8 mouse cellular contexts compared by ENCODE assay signal in genomic region chrX:18162192-18162857, GRCm38 (mm10). TPM values are rescaled to one million over a fixed set of nuclear protein-coding genes. Genes with fewer than 3 reads are reported as not detected.
DNase-seq lines count a peak whose midpoint lies in the region; ATAC-seq lines count a peak whose summit lies in the region.

TSS of gene Kdm6a (plus strand) at chrX:18162575.

- 3% methylated on average over 40 of the region's 50 CpGs for WGBS in hindbrain, embryonic 11.5 days

- H3K4me1 ChIP-seq in hindbrain, embryonic 11.5 days (replicated peaks; ENCODE audit: control insufficient read depth, insufficient read depth, low read length) = no peaks in the 10 kb centered on the region

- peak within 1 kb of the TSS; percentile 52 for H3K4me2 ChIP-seq in hindbrain, embryonic 11.5 days (replicated peaks; ENCODE audit: low read depth, low read length)

- DNase-seq in Muller cell, postnatal 12 days (ENCODE audit: inconsistent ontology term) = peak; percentile 99
- peak; percentile 99 for DNase-seq in cerebellum, adult 9-11 months
- DNase-seq in frontal cortex, adult 2 months (ENCODE audit: extremely low spot score in 1 of 2, low spot score in 1 of 2) = peak; percentile 97 to 100
- peak; percentile 96 for DNase-seq in hindbrain, embryonic 11.5 days (ENCODE audit: low spot score)
- peak; percentile 96 to 100 for DNase-seq in layer of hippocampus, postnatal 10 days (ENCODE audit: low spot score in 2 of 2)
- DNase-seq in lung, postnatal 10 days = peak; percentile 99
- peak; percentile 100 for DNase-seq in ovary, postnatal 36 days (ENCODE audit: low spot score)
- DNase-seq in thymus, postnatal 25 days = peak; percentile 94

- H3K4me3 ChIP-seq in hindbrain, embryonic 11.5 days (ENCODE audit: low read depth, low read length) = peak within 1 kb of the TSS; percentile 87

- H3K27me3 ChIP-seq in hindbrain, embryonic 11.5 days (ENCODE audit: control insufficient read depth, insufficient read depth, low read length) = no peaks in the 10 kb centered on the region

- H3K27ac ChIP-seq in hindbrain, embryonic 11.5 days (ENCODE audit: low read depth, low read length) = peak within 1 kb of the TSS; percentile 94

- H3K9me3 ChIP-seq in hindbrain, embryonic 11.5 days (ENCODE audit: control insufficient read depth, low read length) = no peaks in the 10 kb centered on the region

- ATAC-seq in hindbrain, embryonic 11.5 days (ENCODE audit: low FRiP score) = peak; percentile 99

- H3K9ac ChIP-seq in hindbrain, embryonic 11.5 days (ENCODE audit: low read depth, low read length) = peak within 1 kb of the TSS; percentile 92

- H3K36me3 ChIP-seq in hindbrain, embryonic 11.5 days (ENCODE audit: control insufficient read depth, insufficient read depth, low read length) = no peaks in the 10 kb centered on the region

RNA-seq across cellular contexts. Expression of gene Kdm6a, which starts in this region (rescaled TPM):
- 25.2 and 26.8 TPM in 2 replicates for polyA plus RNA-seq in frontal cortex, adult 2 months (2012; rRNA removed)
- polyA plus RNA-seq in hindbrain, embryonic 11.5 days (2014; fragmentation: Nextera tagmentation; extraction: Ambion mirVana) = 35.3 and 36.2 TPM in 2 replicates
- 10 to 100 TPM; 36.4 to 50.0 TPM for total RNA-seq in layer of hippocampus, postnatal 10 days (2021)

Comparison
In these comparisons a context has a peak if more than half of its experiments do, and no peak if none do; other contexts are left out.
1. Peak in every context shown above with its lines: DNase-seq, ATAC-seq, H3K4me3 ChIP-seq and H3K27ac ChIP-seq.